Mouse (Mus musculus) MEL (cell line): ENCODE results near the gene Sgpl1. TPM values are rescaled to one million over a fixed set of nuclear protein-coding genes. Genes with fewer than 3 reads are reported as not detected.

Source experiments
- polyA plus RNA-seq, 2 experiments: library from polyadenylated mRNA; stranded (reverse) in 1 of 2; unstranded in 1 of 2; fragments of >175 nt in 1 of 2; fragments of >200 nt in 1 of 2; gene quantifications; 2 replicates each; pipeline versions ENCODE4 v1.2.1 to v1.2.4; 2012; ENCODE audit warnings: low replicate concordance in 2 of 2, low read depth in 1 of 2; ENCODE audit not compliant: insufficient read length in 2 of 2, insufficient read depth in 1 of 2, missing spikeins in 1 of 2
- total RNA-seq: library from RNA; depleted of rRNA; stranded (reverse); fragments of 300-350 nt; gene quantifications from 2 replicates; pipeline ENCODE4 v1.2.3, GENCODE M21; 2012; rRNA removed

Gene Sgpl1
- total and polyA plus RNA-seq, 3 experiments, result 8.7 to 11.7 TPM; not detected in 1

Other genes starting within 250 kb of the Sgpl1 start
- gene Pcbd1, start 58.4 kb downstream of the Sgpl1 start, total RNA-seq, result not detected in 2 replicates
- not detected for gene Pcbd1, start 58.4 kb downstream of the Sgpl1 start, polyA plus RNA-seq
- gene Tbata, start 24.3 kb upstream of the Sgpl1 start, total RNA-seq, result not detected in 2 replicates
- not detected for gene Tbata, start 24.3 kb upstream of the Sgpl1 start, polyA plus RNA-seq
- gene Adamts14, start 125.7 kb upstream of the Sgpl1 start, total RNA-seq, result not detected in 2 replicates
- gene Adamts14, start 125.7 kb upstream of the Sgpl1 start, polyA plus RNA-seq, result not detected
- gene Prf1, start 150.1 kb upstream of the Sgpl1 start, total RNA-seq, result not detected in 2 replicates
- gene Prf1, start 150.1 kb upstream of the Sgpl1 start, polyA plus RNA-seq, result under 1 TPM in 1 of 2 experiments, not detected in 1; 0.04 TPM
- gene Pald1, start 235.8 kb upstream of the Sgpl1 start, total RNA-seq, result 2.9 and 3.0 TPM in 2 replicates
- 1 to 10 TPM in 1 of 2 experiments, not detected in 1; 6.4 TPM for gene Pald1, start 235.8 kb upstream of the Sgpl1 start, polyA plus RNA-seq